Mouse (Mus musculus): Measurements from ENCODE around the gene Fam180a. TPM values are rescaled to one million over a fixed set of nuclear protein-coding genes. Genes with fewer than 3 reads are reported as not detected.

Gene Fam180a
- 0.09 and 0.32 TPM in 2 replicates for polyA plus RNA-seq (2015; fragmentation: Nextera tagmentation; extraction: Ambion mirVana)

GRCm38 (mm10) chr6:35326111-35326515 lies at the start of gene Fam180a:
Fam180a (minus strand) TSS chr6:35326141.

GRCm38 (mm10) chr6:35308037-35308436 lies 17.9 kb downstream of the Fam180a start, which contains the start of gene Slc13a4:
Slc13a4 (minus strand) TSS chr6:35308131.

Other genes starting within 250 kb of the Fam180a start
- gene Cnot4, start 192.4 kb downstream of the Fam180a start, polyA plus RNA-seq (2015; fragmentation: Nextera tagmentation; extraction: Ambion mirVana), result 13.8 and 15.1 TPM in 2 replicates
- 5.7 and 6.4 TPM in 2 replicates for gene Nup205, start 148.7 kb downstream of the Fam180a start, polyA plus RNA-seq (2015; fragmentation: Nextera tagmentation; extraction: Ambion mirVana)
- 0.86 and 2.5 TPM in 2 replicates for gene Slc13a4, start 18.0 kb downstream of the Fam180a start, polyA plus RNA-seq (2015; fragmentation: Nextera tagmentation; extraction: Ambion mirVana)
- 52.7 and 56.2 TPM in 2 replicates for gene Mtpn, start 213.7 kb upstream of the Fam180a start, polyA plus RNA-seq (2015; fragmentation: Nextera tagmentation; extraction: Ambion mirVana)